Mouse (Mus musculus) heart, postnatal 36 days (tissue): ENCODE measurements around the gene Glis3. TPM values are rescaled to one million over a fixed set of nuclear protein-coding genes. Genes with fewer than 3 reads are reported as not detected.

Experiments
- DNase-seq, 2 experiments: peaks; one replicate each; pipeline ENCODE4 v3.0.0; 2021 to 2022
- intact Hi-C: fragments of 180-260 bp; cut with DNase I; formaldehyde crosslinking; loops from one replicate; pipeline ENCODE4 v1.15.1; 2025
- total RNA-seq, 2 experiments: library from RNA; stranded (reverse); gene quantifications; 2 replicates each; pipeline ENCODE4 v1.2.3; 2021

Glis3 gene
- total RNA-seq, 2 experiments from 2014 or later: 1.6 to 1.9 TPM

DNA sequence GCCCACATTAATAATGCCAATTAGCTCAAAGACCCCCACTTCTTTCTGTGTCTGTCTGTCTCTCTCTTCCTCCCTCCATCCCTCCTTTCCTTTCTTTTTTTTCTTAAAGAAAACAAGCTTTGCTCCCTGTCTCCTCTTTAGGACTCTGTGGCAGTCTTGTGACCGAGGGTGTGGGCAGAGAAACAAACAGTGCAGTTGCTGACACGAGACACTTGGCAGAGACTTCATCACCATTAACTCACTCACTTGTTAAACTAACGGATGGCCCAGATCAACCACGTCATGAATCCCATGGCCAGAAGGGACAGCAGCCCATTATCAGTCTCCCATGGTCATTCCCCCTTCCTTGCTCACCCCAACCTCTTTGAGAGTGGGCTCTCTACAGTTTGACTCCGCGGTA is 276.9 kb downstream of the Glis3 start:
- intact Hi-C loops: no loop called here
- no peak for DNase-seq

DNA sequence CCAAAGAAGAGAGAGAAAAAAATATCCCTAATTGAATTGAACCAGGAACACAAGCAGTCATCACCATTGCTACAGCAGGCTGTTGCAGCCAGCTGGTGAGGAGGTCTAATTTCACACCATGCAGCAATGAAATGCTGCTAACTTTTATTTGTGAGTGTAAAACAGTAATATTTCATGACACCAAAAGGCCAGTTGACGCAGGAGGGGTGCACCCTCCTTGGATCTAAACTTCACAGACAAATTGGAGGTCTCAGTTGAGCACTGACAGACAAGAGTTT is 284.4 kb downstream of the Glis3 start:
- intact Hi-C loops: no loop called here
- DNase-seq: no peak

DNA sequence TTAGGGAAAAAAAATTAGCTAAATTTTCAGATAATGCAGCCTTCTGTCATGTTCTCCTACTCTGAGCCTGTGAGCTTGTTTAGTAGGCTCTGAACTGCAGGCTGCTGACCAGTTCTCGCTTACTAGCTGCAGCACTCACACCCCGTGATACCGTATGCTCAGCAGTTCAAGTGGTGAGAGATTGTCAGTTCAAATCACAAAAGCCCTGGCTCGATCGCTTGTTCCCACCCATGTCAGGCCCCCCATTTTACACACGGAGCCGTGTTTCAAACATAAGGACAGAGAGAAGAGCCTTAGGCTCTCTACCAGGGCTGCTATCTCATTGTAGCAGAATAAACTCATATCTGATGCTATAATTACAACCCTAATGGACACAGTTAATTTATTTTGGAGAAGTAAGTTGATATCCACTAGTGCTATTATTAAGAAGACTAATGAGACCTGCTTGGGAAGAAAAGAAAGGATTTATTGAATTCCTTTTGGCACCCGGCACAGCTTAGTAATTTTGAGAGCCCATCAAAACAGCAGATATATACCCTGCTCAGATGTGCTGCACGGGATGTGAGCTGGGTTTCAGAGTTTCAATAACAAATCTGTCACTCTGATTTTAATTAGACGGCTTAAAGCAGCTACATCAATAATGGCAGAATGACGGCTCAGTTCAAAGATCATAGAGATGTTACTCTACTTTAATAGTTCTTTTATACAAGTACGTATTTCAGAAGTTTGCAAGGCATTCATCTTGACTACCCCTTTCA is 284.9 kb downstream of the Glis3 start:
- intact Hi-C loops: no loop called here

DNA sequence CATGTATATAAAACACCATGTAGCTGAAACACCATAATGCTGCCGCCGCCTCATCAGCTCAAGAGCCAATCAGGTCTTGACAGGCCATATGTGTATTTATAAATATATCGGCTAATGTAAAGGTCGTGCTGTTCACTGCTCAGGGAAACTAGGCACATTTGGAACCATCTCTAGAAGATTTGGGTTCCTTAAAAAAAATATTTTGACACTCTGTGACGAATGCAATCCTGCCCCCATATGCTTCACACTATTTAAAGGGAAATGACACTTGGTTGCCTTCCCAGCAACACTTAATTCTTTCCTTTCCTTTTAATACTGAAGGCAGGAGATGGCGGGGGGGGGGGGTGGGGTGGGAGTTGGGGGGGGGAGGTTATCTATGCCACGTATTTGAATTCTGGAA is 286.1 kb downstream of the Glis3 start:
- no peak for DNase-seq
- intact Hi-C loops: no loop called here

More for the DNA sequence above, 284.9 kb downstream of the Glis3 start:
- no peak for DNase-seq

DNA sequence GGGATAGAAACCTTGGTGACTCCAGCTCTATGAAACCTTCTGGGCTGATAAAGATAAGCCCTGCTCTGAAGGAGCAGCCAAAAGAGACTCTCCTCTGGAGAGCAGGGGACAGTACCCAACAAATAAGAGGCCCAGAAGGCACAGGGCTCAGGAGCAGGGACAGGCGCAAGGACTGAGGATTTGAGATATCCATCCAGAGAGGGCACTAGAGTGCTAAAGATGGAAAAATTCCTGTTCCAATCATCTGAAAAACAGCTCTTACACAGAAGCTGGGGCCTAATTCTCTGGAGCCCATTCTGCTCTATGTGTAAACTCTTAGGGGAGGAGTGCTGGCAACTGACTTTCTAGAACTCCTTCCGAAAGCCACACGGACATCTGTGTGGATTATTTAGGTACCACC is 287.0 kb downstream of the Glis3 start:
- no peak for DNase-seq
- intact Hi-C loops: no loop called here

DNA sequence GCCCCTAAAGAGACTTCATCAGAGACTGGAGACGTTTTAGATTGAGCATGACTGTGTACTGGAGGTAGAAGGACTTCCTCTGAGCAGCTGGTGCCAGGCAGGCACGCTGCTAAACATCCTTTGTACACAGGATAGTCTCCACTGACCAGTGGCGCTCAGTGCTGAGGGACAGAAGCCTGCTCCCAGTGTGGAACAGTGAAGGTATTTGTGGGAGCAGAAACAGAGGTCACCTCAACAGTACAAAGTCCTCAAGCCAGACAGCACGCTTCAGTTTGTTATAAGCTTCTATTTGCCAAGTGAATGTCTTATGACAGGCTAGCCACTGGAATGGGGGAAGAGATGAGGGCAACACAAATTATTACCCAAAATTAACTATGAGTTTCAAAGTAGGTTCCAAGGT is 289.0 kb downstream of the Glis3 start:
- no peak for DNase-seq
- intact Hi-C loops: no loop called here

DNA sequence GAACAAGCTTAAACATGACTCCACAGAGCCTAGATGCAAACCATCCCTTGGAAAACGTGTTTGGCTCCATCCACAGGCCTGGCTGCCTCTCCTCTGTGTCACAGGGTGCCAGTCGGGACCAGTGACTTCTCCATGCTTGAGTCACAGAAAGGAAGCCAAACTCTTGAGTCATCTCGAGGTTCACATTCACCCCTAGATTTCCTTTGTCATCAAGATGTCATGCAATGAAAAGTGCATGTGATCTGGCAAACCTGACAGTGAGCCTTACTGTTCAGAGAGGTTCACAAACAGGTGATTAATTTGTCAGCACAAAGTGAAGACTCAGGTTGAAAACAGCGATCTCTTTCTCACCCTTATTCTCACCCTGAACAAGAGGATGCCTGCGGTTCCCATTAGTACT is 290.7 kb downstream of the Glis3 start:
- intact Hi-C loops: no loop called here
- DNase-seq: no peak

DNA sequence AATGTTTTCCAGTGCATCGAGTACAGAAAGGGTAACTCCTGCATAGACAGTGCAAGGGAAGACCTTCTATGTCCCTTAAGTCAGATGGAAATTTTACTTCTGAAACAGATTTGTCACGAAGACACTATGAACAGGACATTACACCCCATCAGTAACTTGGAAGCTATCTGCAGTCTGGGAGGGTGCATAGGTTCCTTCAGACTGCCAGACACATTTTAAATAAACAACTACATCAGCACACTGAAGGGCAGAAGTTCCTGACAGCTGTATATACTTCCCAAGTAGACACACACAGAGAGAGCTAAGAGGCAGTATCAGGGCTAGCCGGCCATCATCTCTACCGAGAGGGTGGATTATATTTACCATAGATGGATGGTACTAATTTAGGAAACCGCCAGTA is 296.5 kb downstream of the Glis3 start:
- no peak for DNase-seq
- intact Hi-C loops: no loop called here

DNA sequence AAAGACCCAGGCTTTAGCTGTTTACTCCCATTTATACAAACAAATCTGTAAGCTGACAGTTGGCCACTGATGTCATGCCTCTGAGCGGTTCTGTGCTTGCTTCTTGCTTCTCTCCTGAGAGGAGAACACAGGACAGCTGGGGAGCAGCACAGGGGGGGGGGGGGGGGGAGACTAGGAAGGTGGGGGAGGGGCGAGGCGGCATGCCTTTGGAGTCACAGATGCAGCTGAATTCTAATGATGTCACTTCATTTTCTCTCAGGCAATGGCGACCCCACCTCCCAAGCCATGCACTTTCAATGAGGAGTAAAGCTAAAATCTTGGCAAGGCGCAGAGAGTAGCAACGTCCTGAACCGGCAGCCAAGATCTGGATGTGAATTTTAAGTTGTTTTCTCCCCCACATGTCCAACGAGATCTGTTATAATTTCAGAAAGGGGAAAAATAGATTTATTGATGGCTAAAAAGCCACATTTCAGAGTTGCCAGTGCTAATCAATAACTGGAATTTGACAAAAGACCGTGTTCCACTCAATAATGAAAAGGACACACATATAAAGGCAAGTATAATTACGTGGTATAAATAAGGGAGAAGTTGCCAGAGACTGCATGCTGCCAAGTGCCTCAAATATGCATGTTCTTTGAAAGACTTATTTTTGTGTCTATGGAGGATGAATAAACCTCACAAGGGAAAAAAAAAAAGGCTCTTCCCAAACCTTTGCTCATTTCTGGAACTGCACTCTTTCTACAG is 297.5 kb downstream of the Glis3 start:
- intact Hi-C loops: no loop called here
- no peak for DNase-seq

DNA sequence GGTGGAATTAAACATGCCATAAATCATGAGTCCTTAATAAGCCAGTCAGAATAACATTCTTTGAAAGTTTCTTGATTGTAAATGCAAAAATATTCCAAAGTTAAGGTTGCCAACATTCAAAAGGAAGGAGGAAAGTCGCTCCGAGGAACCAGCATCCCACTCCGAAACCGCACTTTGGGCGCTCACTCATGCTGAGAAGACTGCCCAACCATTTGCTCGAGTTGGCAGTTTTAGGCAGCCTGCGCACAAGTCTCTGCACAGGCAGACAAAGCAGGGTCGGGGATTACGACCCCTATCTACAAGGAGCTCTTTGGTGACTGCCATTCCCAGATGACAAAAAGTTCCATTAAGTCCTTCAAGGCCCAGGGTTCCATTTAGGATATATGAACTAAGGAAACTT is 298.4 kb downstream of the Glis3 start:
- intact Hi-C loops: no loop called here
- DNase-seq: no peak

DNA sequence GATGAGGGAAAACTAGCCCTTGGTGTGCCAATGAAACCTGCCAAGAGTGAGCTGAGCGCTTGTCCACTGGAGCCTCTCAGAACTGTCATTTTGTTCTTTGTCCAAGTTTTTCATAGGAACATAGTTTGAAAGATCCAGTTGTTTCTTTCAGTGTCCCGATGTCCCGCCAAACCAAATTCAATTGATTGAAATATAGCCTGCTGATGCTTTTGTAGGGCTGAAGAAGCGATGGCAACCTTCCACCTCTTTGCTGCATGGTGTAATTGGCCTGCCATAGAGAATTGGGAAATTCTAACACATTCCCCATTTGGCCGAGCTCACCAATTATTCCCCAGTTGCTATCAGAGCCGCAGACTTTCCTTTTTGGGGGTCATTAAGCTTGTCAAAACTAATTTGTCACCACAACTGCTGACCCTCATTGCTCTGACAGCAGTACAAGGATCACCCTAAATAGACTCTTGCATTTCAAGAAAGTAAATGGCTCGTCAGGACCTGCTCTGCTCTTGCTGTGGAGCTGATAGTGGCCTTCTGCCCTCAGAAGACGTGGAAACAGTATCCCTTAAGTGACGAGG is 299.1 kb downstream of the Glis3 start:
- no peak for DNase-seq
- intact Hi-C loops: no loop called here

DNA sequence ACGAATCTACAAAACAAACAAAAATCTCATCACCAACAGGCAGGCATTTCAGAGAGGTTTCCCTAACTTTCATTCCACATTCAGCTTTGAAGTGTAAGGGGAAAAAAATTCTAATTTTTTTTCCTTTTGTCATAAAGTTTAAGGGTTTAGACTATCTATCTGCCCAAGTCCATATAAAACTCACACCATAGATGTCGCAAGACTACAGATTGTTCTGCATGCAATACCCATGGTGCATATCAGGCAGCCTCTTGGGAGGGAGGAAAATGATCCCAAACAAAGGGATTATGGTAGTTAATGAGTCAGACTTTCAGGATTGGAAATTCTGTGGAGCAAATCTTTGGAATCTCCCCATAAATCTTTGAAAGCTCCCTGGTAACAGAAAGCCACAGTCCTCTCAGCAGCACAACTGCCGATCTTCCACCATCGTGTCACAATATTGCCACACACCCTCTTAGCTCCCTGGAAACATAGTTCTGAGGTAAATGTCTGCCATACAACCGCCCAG is 302.0 kb downstream of the Glis3 start:
- no peak for DNase-seq
- intact Hi-C loops: no loop called here

DNA sequence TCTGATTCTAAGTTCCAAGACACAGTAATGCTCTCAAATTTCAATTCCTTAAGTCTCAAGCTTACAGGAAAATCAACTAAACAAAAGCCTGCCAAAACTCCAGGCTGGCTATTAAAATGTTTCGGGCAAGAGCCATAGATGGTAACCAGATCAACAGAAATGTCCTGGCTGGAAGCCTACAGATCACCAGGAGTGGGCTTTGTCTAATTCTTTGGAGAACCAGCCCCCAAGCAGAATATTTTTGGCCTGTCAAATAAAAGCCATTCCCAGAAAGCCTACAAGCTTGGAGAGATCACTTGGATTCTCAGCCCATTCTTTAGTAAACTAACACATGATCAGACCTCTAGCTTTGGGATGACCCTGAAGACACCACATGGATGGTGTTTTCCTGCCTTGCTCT is 303.5 kb downstream of the Glis3 start:
- intact Hi-C loops: no loop called here

DNA sequence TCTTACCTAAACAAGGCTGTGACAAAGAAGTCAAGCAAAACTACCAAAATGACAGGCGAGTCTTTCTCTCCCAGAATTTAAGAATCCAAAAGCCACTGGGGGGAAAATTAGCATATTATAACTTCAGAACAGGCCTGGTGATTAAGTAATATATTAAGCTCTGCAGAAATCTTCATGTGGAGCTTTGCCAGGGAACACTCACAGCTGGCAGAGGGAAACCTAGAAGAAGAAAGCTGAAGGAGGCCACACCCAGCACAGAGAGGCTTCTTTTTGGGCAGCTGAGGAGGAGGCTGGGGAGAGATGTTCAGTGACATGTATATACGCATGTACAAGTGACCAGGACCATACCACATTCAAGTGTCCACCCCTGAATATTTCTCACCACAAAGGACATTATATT is 304.1 kb downstream of the Glis3 start:
- no peak for DNase-seq
- intact Hi-C loops: no loop called here

More for the DNA sequence above, 303.5 kb downstream of the Glis3 start:
- no peak for DNase-seq

DNA sequence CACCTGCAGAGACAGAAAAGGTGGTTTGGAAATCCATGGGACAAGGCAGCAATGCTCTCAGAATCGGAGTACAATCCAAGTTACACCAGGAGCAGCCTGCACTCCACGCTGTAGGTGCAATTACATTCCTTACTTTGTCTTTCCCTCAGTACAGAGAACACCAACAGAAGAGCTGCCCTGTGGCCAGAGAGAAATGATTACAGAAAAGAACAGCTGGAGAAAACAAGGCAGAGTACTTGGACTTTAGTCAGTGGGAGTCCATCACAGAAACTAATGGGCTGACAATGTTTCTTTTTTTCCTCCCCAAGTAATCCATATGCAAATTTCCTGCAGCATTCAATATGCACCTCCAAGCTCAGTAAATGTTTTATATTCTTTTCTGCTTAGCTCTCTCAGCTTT is 305.4 kb downstream of the Glis3 start:
- intact Hi-C loops: no loop called here
- no peak for DNase-seq

DNA sequence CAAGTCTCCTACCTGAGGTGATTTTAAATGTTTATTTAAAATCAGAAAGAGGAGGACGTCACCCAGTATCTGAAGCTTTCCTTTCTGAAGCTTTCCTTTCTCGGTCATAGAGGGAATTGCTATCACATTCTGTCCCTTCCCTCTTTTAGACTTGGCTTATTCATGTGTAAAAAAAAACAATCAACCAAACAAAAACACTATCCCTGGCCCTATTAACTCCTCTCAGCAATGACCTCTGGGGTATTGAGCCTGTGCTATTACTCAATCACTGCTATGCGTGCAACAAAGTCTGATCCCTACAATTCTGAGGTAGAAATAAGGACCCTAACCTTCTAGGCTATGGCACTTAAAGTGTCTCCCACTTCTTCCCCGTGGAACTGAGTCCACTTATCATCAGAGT is 311.7 kb downstream of the Glis3 start:
- intact Hi-C loops: no loop called here
- no peak for DNase-seq

DNA sequence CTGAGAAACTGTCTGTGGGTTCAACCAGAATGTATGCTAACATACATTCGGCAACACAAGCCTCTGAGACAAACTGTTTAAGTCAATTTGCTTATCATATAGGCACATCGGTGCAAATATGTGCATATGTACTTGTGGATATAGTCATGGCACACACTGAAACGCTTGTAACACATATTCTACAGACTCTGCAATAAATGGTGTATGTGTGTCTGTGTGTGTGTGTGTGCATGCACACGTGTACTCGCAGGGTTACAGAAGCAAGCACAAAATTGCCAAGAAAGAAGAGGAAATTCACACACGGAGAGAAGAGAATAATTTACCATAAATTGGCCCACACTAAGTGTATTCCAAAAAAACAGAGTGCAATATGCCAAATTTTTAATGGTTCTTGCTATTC is 312.6 kb downstream of the Glis3 start:
- DNase-seq: no peak
- intact Hi-C loops: no loop called here

DNA sequence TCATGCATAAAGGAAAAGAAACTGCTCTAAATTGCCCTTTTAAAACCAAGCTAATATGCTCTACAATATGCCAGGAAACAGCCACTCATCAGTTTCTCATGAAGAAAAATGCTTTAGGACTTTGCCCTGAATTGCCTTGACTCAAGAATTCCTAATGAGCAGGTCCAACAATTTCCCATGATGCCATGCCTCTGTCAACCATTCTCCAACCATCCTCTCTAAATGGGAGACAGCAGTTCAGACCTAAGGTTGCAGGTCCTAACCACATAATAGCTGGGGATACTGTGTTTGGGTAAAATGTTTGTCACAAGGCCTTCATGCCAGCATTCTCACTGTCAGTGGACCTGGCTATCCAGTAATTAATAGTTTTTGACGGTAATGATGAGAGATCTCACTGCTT is 313.1 kb downstream of the Glis3 start:
- intact Hi-C loops: no loop called here
- no peak for DNase-seq

DNA sequence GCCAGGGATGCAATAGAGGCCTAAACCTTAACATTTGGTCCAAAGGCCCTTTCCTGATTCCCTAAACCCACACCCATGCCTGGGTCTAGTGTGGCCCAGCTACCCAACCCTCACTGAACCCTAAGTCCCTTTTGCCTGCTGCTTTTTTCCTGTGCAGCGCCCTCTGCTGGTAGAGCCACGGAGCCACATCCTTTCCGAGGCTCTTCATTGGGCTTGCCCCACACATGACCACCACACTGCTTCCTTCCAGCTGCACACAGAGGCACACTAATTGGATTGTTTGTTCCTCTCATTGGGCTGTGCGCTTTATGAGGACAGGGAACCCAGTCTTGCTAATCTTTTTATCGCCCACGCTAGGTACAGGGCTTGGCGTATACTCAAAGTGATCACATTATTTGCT is 314.0 kb downstream of the Glis3 start:
- DNase-seq: peak in 1 of 2 experiments; percentile 8
- intact Hi-C loops: no loop called here

DNA sequence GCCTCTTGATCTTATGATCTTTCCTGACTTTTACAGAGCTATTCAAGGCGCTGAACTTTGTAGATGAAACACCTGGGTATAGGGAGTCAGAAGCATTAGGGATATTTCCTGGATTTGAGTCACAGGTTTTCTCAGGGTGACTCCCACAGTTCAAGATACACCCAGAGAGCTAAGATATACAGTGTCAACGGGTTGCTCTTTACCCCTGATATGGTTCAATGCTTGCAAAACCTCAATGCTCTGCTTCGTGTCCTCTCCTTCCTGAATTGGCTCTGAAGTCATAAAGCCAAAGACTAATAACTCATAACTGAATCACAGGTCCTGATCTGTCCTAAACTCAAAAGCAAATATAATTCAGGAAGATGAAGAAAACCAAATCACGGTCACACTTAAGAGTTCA is 319.0 kb downstream of the Glis3 start:
- DNase-seq: no peak
- intact Hi-C loops: no loop called here

DNA sequence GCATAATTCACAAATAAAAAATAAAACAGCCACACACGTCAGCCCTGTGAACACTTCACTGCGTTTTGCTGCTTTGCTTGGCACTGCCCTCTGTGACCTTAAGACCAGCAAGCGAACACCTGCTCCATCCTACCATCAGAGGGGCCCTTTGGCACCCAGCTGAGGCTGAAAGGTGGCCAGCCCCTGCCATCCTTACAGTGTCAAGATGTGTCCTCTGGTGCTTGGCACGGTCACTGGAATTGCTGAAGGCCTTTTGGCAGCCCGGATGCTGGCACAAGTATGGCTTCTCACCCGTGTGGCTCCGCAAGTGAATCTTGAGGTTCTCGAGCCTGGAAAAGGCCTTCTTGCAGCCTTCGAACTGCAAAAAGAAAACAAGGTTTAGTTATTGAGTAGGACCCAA is 322.3 kb downstream of the Glis3 start:
- intact Hi-C loops: no loop called here
- DNase-seq: no peak
